Mouse (Mus musculus): ENCODE measurements at regions not wholly inside any gene's neighbourhood (a gene's known extent, or its start where the extent isn't known, plus 50 kb on each side); places are given as distances from the start of the nearest gene placed in this dataset.

DNA sequence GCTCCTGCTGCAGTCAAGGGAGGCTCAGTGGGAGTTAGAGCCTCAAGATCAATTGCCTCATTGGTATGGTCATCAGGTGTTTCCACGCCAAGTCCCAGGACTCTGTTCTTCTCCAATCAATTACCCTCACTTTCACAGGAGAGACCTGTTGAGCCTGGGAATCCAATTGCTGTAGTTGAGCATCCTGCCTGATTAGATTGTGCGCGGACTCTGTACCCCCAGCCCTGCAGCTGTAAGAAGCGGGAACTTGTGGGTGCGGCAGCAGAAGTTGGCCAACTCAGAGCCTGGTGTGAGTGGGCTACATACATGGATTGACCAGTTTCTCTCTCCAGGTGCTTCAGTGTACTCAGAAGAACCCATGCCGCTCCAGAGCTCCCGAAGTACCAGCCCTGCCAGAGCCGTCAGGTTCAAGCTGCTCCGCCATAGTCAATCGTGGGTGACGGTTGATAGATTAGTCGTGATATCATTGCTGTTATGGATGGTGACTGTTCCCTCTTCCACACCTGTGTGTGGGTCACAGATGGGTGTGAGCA is 62.2 kb upstream of the Dlk1 start:
- Histone ChIP-seq H3K27ac (ENCODE audit: low read depth) (no peak overlapping the region), H3K4me2 (ENCODE audit: low read depth, low read length) (no peak overlapping the region), H3K27me3 (ENCODE audit: insufficient read depth, low read length) (0 out of 2 replicates have a peak, but pooled peaks cover 9% of the 10 kb centered on the region), H3K9me3 (ENCODE audit: low read length) (no peaks in the 10 kb centered on the region), H3K9ac (replicated peaks) (no peak overlapping the region), H3K4me1 (ENCODE audit: insufficient read depth) (no peaks in the 10 kb centered on the region), H3K36me3 (replicated peaks; ENCODE audit: insufficient read depth, low read length) (no peaks in the 10 kb centered on the region), H3K4me3 (ENCODE audit: low read depth, low read length) (no peak overlapping the region)
- no peak for TF ChIP-seq CTCF (IDR thresholded peaks at IDR 0.05; ENCODE audit: low read depth)
- TF ChIP-seq EP300 (IDR thresholded peaks at IDR 0.05; ENCODE audit: low read depth) = no peak
- no peak for DNase-seq
- 83% methylated on average over 12 of the region's 12 CpGs for WGBS (ENCODE audit: insufficient replicate concordance)
- ATAC-seq = no peak

- no peak overlapping the region for H3K4me3 ChIP-seq (ENCODE audit: low read depth, low read length)
- H3K9ac ChIP-seq (replicated peaks) = no peak overlapping the region
- 0 out of 2 replicates have a peak, but pooled peaks cover 9% of the 10 kb centered on the region for H3K27me3 ChIP-seq (ENCODE audit: insufficient read depth, low read length)
- no peak overlapping the region for H3K27ac ChIP-seq (ENCODE audit: low read depth)
- no peaks in the 10 kb centered on the region for H3K36me3 ChIP-seq (replicated peaks; ENCODE audit: insufficient read depth, low read length)
- ATAC-seq (no peak), DNase-seq (no peak)
- TF ChIP-seq CTCF (IDR thresholded peaks at IDR 0.05; ENCODE audit: low read depth) (no peak), EP300 (IDR thresholded peaks at IDR 0.05; ENCODE audit: low read depth) (no peak)
- H3K9me3 ChIP-seq (ENCODE audit: low read length) = no peaks in the 10 kb centered on the region
- H3K4me1 ChIP-seq (ENCODE audit: insufficient read depth) = no peaks in the 10 kb centered on the region
- 49% methylated on average over 8 of the region's 8 CpGs for WGBS (ENCODE audit: insufficient replicate concordance)
- H3K4me2 ChIP-seq (ENCODE audit: low read depth, low read length) = no peak overlapping the region
These were observed 61.6 kb upstream of the Dlk1 start for GRCm38 (mm10) chr12:109390978-109391377.

DNA sequence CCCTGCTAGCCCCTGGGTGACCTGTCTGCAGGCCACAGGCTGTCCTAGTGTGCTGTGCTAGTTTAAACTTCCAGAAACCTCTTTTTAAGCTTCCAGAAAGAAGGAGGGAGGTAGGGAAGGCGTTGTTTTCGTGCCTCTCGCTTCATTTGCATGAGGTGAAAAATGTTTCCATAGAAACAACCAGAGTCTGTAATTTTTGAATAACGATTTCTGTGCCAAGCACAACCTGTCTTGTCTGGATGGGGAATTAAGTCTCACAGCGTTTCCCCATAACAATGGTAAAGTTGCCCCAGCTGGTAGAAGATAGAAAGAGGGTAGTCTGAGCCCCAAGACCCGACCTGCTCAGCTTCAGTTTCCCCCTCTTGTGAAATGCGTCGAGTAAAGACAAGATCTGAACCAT is 59.3 kb upstream of the Dlk1 start:
- no peak overlapping the region for H3K27ac ChIP-seq (ENCODE audit: low read depth)
- DNase-seq (no peak), ATAC-seq (no peak)
- H3K9ac ChIP-seq (replicated peaks) = no peak overlapping the region
- TF ChIP-seq CTCF (IDR thresholded peaks at IDR 0.05; ENCODE audit: low read depth) = no peak
- H3K4me1 ChIP-seq (ENCODE audit: insufficient read depth) = no peaks in the 10 kb centered on the region
- H3K9me3 ChIP-seq (ENCODE audit: low read length) = no peaks in the 10 kb centered on the region
- 0 out of 2 replicates have a peak, but pooled peaks cover 9% of the 10 kb centered on the region for H3K27me3 ChIP-seq (ENCODE audit: insufficient read depth, low read length)
- H3K4me3 ChIP-seq (ENCODE audit: low read depth, low read length) = no peak overlapping the region
- 50% methylated on average over 8 of the region's 8 CpGs for WGBS (ENCODE audit: insufficient replicate concordance)
- H3K4me2 ChIP-seq (ENCODE audit: low read depth, low read length) = no peak overlapping the region
- H3K36me3 ChIP-seq (replicated peaks; ENCODE audit: insufficient read depth, low read length) = no peaks in the 10 kb centered on the region

- Histone ChIP-seq H3K4me3 (ENCODE audit: low read depth, low read length) (no peak overlapping the region), H3K9me3 (ENCODE audit: low read length) (no peaks in the 10 kb centered on the region), H3K4me1 (ENCODE audit: insufficient read depth) (0 out of 2 replicates have a peak, but pooled peaks cover under 1% of the 10 kb centered on the region), H3K27ac (ENCODE audit: low read depth) (no peak overlapping the region), H3K4me2 (ENCODE audit: low read depth, low read length) (no peak overlapping the region), H3K27me3 (ENCODE audit: insufficient read depth, low read length) (0 out of 2 replicates have a peak, but pooled peaks cover 9% of the 10 kb centered on the region), H3K36me3 (replicated peaks; ENCODE audit: insufficient read depth, low read length) (no peaks in the 10 kb centered on the region), H3K9ac (replicated peaks) (no peak overlapping the region)
- ATAC-seq = peak; percentile 76
- DNase-seq = peak; percentile 81
- TF ChIP-seq CTCF (IDR thresholded peaks at IDR 0.05; ENCODE audit: low read depth) (peak; percentile 93), EP300 (IDR thresholded peaks at IDR 0.05; ENCODE audit: low read depth) (no peak)
- 3% methylated on average over 15 of the region's 15 CpGs for WGBS (ENCODE audit: insufficient replicate concordance)
These were observed 58.8 kb upstream of the Dlk1 start for GRCm38 (mm10) chr12:109393795-109394194.

DNA sequence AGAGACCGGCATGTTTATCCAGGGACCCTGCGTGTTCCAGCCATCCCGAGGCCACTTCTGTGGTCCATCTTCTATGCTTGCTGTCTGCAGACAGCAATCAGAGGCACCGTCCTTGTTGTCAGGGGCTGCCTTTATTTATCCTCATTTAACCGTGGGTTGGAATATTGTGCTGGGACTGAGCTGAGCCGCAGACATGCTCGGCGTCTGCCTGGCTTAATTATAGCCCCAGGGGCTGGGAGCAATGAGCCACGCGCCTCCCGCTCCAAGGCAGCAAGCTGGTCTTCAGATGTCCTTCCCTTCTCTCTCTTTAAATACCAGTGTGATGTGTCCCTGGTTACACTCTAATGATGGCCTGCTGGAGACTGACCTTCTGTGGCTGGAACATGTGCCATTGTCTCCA is 58.2 kb upstream of the Dlk1 start:
- TF ChIP-seq CTCF (IDR thresholded peaks at IDR 0.05; ENCODE audit: low read depth) = no peak
- TF ChIP-seq EP300 (IDR thresholded peaks at IDR 0.05; ENCODE audit: low read depth) = no peak
- Histone ChIP-seq H3K27me3 (ENCODE audit: insufficient read depth, low read length) (0 out of 2 replicates have a peak, but pooled peaks cover 9% of the 10 kb centered on the region), H3K9ac (replicated peaks) (no peak overlapping the region), H3K4me1 (ENCODE audit: insufficient read depth) (0 out of 2 replicates have a peak, but pooled peaks cover 2% of the 10 kb centered on the region), H3K4me2 (ENCODE audit: low read depth, low read length) (no peak overlapping the region), H3K4me3 (ENCODE audit: low read depth, low read length) (no peak overlapping the region), H3K36me3 (replicated peaks; ENCODE audit: insufficient read depth, low read length) (no peaks in the 10 kb centered on the region), H3K9me3 (ENCODE audit: low read length) (no peaks in the 10 kb centered on the region), H3K27ac (ENCODE audit: low read depth) (no peak overlapping the region)
- DNase-seq (no peak), ATAC-seq (no peak)
- 86% methylated on average over 11 of the region's 11 CpGs for WGBS (ENCODE audit: insufficient replicate concordance)

GRCm38 (mm10) chr12:109396614-109397013 is 56.0 kb upstream of the Dlk1 start:
- WGBS (ENCODE audit: insufficient replicate concordance) = 70% methylated on average over 6 of the region's 6 CpGs
- H3K4me3 ChIP-seq (ENCODE audit: low read depth, low read length) = no peak overlapping the region
- H3K27ac ChIP-seq (ENCODE audit: low read depth) = no peak overlapping the region
- no peaks in the 10 kb centered on the region for H3K9me3 ChIP-seq (ENCODE audit: low read length)
- ATAC-seq (no peak), DNase-seq (no peak)
- 0 out of 2 replicates have a peak, but pooled peaks cover 9% of the 10 kb centered on the region for H3K27me3 ChIP-seq (ENCODE audit: insufficient read depth, low read length)
- 0 out of 2 replicates have a peak, but pooled peaks cover 2% of the 10 kb centered on the region for H3K4me1 ChIP-seq (ENCODE audit: insufficient read depth)
- H3K4me2 ChIP-seq (ENCODE audit: low read depth, low read length) = no peak overlapping the region
- no peak overlapping the region for H3K9ac ChIP-seq (replicated peaks)
- TF ChIP-seq EP300 (IDR thresholded peaks at IDR 0.05; ENCODE audit: low read depth) = no peak
- TF ChIP-seq CTCF (IDR thresholded peaks at IDR 0.05; ENCODE audit: low read depth) = no peak
- H3K36me3 ChIP-seq (replicated peaks; ENCODE audit: insufficient read depth, low read length) = no peaks in the 10 kb centered on the region

All from liver, postnatal 0 days (tissue).